Mouse (Mus musculus): Measurements from ENCODE around the gene 2410137M14Rik. TPM values are rescaled to one million over a fixed set of nuclear protein-coding genes. Genes with fewer than 3 reads are reported as not detected.
"Not testable (repeated sequence)": the region's sequence is repeated elsewhere in the genome, so short reads cannot be mapped to it uniquely, and the experiment has no call there.

Gene 2410137M14Rik
- polyA plus RNA-seq (2015; fragmentation: Nextera tagmentation; extraction: Ambion mirVana): 0.37 TPM in 1 of 2 replicates, not detected in the other

DNA sequence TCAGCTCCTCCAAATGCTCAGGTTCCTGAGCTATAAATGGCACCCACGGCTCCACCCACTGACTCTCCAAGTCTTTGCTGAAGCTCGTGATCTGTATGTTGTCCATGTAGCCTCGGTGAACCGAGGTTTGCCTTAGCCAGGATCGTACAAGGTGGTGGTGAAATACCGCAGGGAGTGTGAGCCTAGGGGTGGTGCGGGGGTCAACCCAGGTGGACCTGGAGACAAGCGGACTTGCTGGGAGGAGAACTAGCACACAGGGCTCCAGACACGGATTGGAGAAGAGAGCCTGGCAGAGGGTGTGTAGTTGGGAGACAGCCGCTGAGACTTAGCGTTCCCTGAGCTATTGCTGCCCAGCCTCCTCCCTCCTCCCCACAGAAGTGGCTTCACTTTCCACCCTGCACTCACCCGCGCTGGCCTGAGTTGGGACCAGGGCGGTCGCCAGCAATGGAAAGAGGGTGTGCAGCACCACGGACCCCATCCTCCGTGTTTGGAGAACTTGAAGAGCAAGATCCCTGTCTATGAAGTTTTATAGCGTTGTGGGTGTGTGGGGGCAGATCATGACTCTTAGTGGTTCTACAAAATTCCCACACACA is at the start of gene 2410137M14Rik:
Gene 2410137M14Rik (minus strand): TSS at position 17 of the 593 bp plus-strand sequence.
- no peak within 1 kb of the TSS for H3K4me3 ChIP-seq
- H3K4me2 ChIP-seq (replicated peaks): no peak within 1 kb of the TSS
- no peaks in the 10 kb centered on the region for H3K4me1 ChIP-seq
- no peak within 1 kb of the TSS for H3K9ac ChIP-seq (replicated peaks)
- 15% methylated on average over 18 of the region's 18 CpGs for WGBS
- H3K27ac ChIP-seq (replicated peaks): no peak within 1 kb of the TSS
- H3K27me3 ChIP-seq: 0 out of 2 replicates have a peak, but pooled peaks cover 4% of the 10 kb centered on the region
- H3K36me3 ChIP-seq: no peaks in the 10 kb centered on the region
- no peak for ATAC-seq (replicated peaks)
- H3K9me3 ChIP-seq: no peaks in the 10 kb centered on the region

GRCm38 (mm10) chr17:37029162-37029561 is 48.1 kb upstream of the 2410137M14Rik start:
- peak overlapping the region; percentile 40 for H3K4me2 ChIP-seq (replicated peaks)
- peak overlapping the region; percentile 51 for H3K4me3 ChIP-seq
- 57% methylated on average over 8 of the region's 8 CpGs for WGBS

GRCm38 (mm10) chr17:37028683-37029120 is 47.7 kb upstream of the 2410137M14Rik start:
- no peaks in the 10 kb centered on the region for H3K9me3 ChIP-seq
- H3K27me3 ChIP-seq: no peaks in the 10 kb centered on the region
- peaks cover 19% of the 10 kb centered on the region for H3K4me1 ChIP-seq
- H3K9ac ChIP-seq (replicated peaks): peak overlapping the region; percentile 53
- peak overlapping the region; percentile 99 for H3K27ac ChIP-seq (replicated peaks)
- peak overlapping the region; percentile 51 for H3K4me3 ChIP-seq
- no peaks in the 10 kb centered on the region for H3K36me3 ChIP-seq
- peak; percentile 98 for ATAC-seq (replicated peaks)
- peak overlapping the region; percentile 40 for H3K4me2 ChIP-seq (replicated peaks)
- WGBS: under 1% methylated on average over 14 of the region's 14 CpGs

More at GRCm38 (mm10) chr17:37029162-37029561, 48.1 kb upstream of the 2410137M14Rik start:
- Histone ChIP-seq H3K4me1 (peaks cover 19% of the 10 kb centered on the region), H3K27ac (replicated peaks) (peak overlapping the region; percentile 99), H3K36me3 (no peaks in the 10 kb centered on the region), H3K9me3 (no peaks in the 10 kb centered on the region), H3K9ac (replicated peaks) (peak overlapping the region; percentile 53), H3K27me3 (no peaks in the 10 kb centered on the region)
- ATAC-seq (replicated peaks): peak; percentile 32

DNA sequence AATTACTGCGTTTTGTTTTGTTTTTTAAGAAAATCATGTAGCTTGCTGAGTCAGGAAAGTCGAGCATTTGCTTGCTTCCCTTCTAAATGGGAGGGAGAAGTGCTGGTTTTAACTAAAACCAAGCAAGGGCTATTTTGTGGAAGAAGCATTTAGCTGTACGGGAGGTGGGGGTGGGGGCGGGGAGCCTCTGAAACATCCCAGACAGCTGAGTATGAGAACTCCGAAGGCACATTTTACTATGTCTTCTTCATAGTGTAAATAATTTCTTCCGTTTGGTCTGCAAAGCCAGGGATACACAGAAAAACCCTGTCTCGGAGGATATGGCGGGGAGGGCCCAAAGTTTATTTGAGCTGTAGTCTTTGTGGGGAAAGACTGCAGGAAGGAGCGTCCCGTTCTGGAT is 47.2 kb upstream of the 2410137M14Rik start:
- Histone ChIP-seq H3K36me3 (no peaks in the 10 kb centered on the region), H3K27ac (replicated peaks) (peak overlapping the region; percentile 99), H3K9me3 (no peaks in the 10 kb centered on the region), H3K4me3 (peak overlapping the region; percentile 51), H3K4me2 (replicated peaks) (peak overlapping the region; percentile 40), H3K9ac (replicated peaks) (peak overlapping the region; percentile 53), H3K27me3 (no peaks in the 10 kb centered on the region), H3K4me1 (peaks cover 19% of the 10 kb centered on the region)
- peak; percentile 30 for ATAC-seq (replicated peaks)
- 3% methylated on average over 10 of the region's 10 CpGs for WGBS

- peak overlapping the region; percentile 99 for H3K27ac ChIP-seq (replicated peaks)
- no peak for ATAC-seq (replicated peaks)
- 93% methylated on average over 4 of the region's 4 CpGs for WGBS
- H3K9ac ChIP-seq (replicated peaks): no peak overlapping the region
- H3K4me2 ChIP-seq (replicated peaks): no peak overlapping the region
- no peak overlapping the region for H3K4me3 ChIP-seq
- H3K4me1 ChIP-seq: peaks cover 19% of the 10 kb centered on the region
- H3K27me3 ChIP-seq: no peaks in the 10 kb centered on the region
- no peaks in the 10 kb centered on the region for H3K9me3 ChIP-seq
- no peaks in the 10 kb centered on the region for H3K36me3 ChIP-seq
Measured at GRCm38 (mm10) chr17:37027486-37027885, 46.4 kb upstream of the 2410137M14Rik start.

DNA sequence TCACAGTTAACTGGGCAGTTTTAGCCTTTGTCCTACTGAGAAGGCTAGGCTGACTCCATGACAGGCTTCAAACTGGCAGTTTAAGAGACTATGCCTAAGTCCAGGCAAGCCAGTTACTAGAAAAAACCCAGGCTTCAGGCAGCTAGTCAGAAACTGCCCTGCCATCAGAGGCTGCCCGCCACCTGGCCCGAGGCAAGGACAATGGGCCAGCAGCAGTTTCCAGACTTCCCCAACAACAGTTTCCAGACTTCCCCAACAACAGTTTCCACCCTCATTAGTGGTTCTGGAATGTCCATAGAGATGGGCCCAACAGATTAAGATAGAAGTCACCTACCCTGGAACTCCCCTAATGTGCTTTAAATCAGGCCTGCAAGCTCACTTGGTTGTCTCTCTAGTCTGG is 45.4 kb upstream of the 2410137M14Rik start:
- no peak overlapping the region for H3K9ac ChIP-seq (replicated peaks)
- H3K9me3 ChIP-seq: no peaks in the 10 kb centered on the region
- no peak overlapping the region for H3K4me3 ChIP-seq
- H3K27me3 ChIP-seq: no peaks in the 10 kb centered on the region
- ATAC-seq (replicated peaks): no peak
- peaks cover 19% of the 10 kb centered on the region for H3K4me1 ChIP-seq
- H3K36me3 ChIP-seq: no peaks in the 10 kb centered on the region
- no peak overlapping the region for H3K27ac ChIP-seq (replicated peaks)
- WGBS: 64% methylated on average over 2 of the region's 2 CpGs
- H3K4me2 ChIP-seq (replicated peaks): no peak overlapping the region

DNA sequence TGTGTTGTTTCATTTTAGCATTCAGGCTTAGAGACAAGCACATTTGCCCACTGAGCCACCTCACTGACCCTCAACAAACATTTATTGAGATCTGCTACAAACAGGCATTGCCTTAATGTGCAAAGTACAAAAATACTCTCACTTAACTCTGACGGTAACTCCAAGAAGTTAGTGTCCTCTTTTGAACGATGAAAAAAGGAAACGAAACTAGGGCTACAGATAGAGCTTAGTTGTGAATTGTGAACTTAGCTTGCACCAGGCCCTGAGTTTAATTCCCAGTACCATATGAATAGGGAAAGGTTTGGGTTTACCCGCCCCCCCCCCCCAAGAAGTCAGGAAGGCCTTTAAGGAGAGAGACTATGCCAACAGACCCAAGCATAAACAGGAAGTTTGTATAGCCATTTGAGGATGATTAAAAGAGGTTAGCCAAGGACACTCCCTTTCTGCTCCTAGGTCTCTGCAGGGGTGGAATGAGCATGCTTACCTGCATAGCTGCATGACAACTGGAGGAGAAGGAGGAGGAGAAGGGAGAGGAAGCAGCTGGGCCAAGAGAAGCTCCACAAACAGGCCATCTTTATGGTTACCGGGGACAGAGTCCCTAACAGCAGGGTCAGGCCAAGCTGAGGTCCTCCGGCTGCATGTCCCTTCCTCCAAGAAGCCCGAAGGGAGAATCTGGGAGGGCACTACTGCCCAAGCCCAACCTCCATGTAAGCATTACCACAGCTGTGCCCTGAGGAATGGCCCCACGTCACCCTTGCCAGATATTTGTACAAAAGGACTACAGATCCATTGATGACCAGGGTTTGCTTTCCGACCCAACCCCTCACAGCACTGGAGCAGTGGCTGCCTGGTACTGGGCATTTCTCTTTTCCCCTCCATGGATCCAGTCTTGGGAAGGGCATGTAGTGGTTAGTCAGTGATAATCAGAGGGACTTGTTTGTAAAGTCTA is 41.9 kb upstream of the 2410137M14Rik start, which contains the start of gene Mog:
Gene Mog (minus strand): TSS at position 771 of the 949 bp plus-strand sequence.
- no peaks in the 10 kb centered on the region for H3K9me3 ChIP-seq
- no peak within 1 kb of the TSS for H3K9ac ChIP-seq (replicated peaks)
- no peak for ATAC-seq (replicated peaks)
- no peak within 1 kb of the TSS for H3K4me3 ChIP-seq
- H3K27ac ChIP-seq (replicated peaks): no peak within 1 kb of the TSS
- no peaks in the 10 kb centered on the region for H3K27me3 ChIP-seq
- 75% methylated on average over 9 of the region's 9 CpGs for WGBS
- H3K4me2 ChIP-seq (replicated peaks): no peak within 1 kb of the TSS
- peaks cover 3% of the 10 kb centered on the region; the same call in 1 of the 2 replicates for H3K4me1 ChIP-seq
- no peaks in the 10 kb centered on the region for H3K36me3 ChIP-seq

DNA sequence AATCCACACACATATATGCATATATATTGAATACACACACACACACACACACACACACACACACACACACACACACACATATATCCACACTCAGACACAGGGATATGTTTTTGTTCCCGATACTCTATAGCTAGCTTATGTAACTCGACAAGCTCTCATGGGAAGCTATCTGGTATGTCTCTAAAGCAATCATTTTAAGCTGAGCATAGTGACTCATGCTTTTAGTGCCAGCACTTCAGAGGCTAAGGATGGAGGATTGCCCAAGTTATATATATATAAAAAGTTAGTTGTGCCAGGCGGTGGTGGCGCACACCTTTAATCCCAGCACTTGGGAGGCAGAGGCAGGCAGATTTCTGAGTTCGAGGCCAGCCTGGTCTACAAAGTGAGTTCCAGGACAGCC is 38.2 kb upstream of the 2410137M14Rik start:
- ATAC-seq (replicated peaks): not testable (repeated sequence)

DNA sequence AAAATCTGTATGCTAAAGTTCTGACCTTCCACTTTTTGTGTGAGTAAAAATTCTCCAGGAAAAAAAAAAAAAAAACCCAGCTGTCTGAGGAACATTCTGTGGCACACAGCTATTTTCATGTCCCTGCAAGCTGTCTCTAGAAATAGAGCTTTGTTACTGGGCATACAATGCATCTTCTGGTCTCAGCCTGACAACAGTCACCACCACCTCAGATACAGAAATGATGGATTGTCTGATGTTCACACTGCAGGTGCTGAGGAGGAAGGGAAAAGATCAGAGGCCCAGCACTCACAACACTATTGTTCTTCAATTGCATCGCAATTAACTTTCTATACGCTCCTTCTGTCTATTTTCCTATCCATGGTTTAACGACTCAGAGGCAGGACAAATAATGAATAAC is 37.3 kb upstream of the 2410137M14Rik start:
- 38% methylated on average over 3 of the region's 3 CpGs for WGBS

More for the DNA sequence above, 38.2 kb upstream of the 2410137M14Rik start:
- not testable (repeated sequence) for H3K27ac ChIP-seq (replicated peaks); H3K36me3 ChIP-seq; H3K9ac ChIP-seq (replicated peaks); H3K4me2 ChIP-seq (replicated peaks); H3K9me3 ChIP-seq; H3K27me3 ChIP-seq; H3K4me3 ChIP-seq; H3K4me1 ChIP-seq
- whole genome bisulfite sequencing: 95% methylated on average over 5 of the region's 5 CpGs

GRCm38 (mm10) chr17:37016333-37016732 is 35.3 kb upstream of the 2410137M14Rik start:
- no peaks in the 10 kb centered on the region for H3K9me3 ChIP-seq
- no peaks in the 10 kb centered on the region for H3K27me3 ChIP-seq
- no peak overlapping the region for H3K27ac ChIP-seq (replicated peaks)
- no peak overlapping the region for H3K9ac ChIP-seq (replicated peaks)
- no peak overlapping the region for H3K4me2 ChIP-seq (replicated peaks)
- H3K4me3 ChIP-seq: no peak overlapping the region
- ATAC-seq (replicated peaks): no peak
- peaks cover 4% of the 10 kb centered on the region for H3K36me3 ChIP-seq
- H3K4me1 ChIP-seq: peaks cover 4% of the 10 kb centered on the region; the same call in 1 of the 2 replicates

More for the DNA sequence above, 37.3 kb upstream of the 2410137M14Rik start:
- Histone ChIP-seq H3K36me3 (no peaks in the 10 kb centered on the region), H3K9me3 (no peaks in the 10 kb centered on the region), H3K4me2 (replicated peaks) (no peak overlapping the region), H3K27ac (replicated peaks) (0 out of 2 replicates have a peak overlapping the region, but pooled peaks have one; percentile 11), H3K4me1 (no peaks in the 10 kb centered on the region), H3K9ac (replicated peaks) (no peak overlapping the region), H3K4me3 (no peak overlapping the region), H3K27me3 (no peaks in the 10 kb centered on the region)
- no peak for ATAC-seq (replicated peaks)

GRCm38 (mm10) chr17:37012141-37012540 is 31.1 kb upstream of the 2410137M14Rik start:
- Histone ChIP-seq H3K4me2 (replicated peaks) (no peak overlapping the region), H3K4me1 (peaks cover 14% of the 10 kb centered on the region), H3K9ac (replicated peaks) (no peak overlapping the region), H3K9me3 (no peaks in the 10 kb centered on the region), H3K36me3 (peaks cover 44% of the 10 kb centered on the region), H3K27me3 (no peaks in the 10 kb centered on the region), H3K4me3 (no peak overlapping the region), H3K27ac (replicated peaks) (no peak overlapping the region)
- 0 out of 2 replicates have a peak, but pooled peaks have one; percentile 7 for ATAC-seq (replicated peaks)
- WGBS: 87% methylated on average over 5 of the region's 5 CpGs

DNA sequence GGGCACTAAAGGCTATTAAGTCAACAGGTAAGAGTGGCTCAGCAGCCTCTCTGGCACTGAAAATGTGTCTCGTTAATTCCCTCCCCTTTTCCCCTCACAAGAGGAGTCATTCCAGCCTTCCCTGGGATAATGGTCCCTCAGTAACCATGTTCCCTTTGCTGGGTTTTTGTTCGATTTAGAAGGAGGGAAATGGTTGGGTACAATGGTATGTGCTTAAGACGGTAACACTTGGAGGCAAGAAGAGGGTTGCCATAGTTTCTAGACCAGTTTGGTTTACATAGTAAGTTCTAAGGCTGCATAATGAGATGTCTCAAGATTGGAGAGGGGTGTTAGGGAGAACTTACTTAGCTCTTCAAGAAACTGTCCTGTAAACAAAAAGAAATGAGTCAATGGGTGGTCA is 30.7 kb upstream of the 2410137M14Rik start:
- Histone ChIP-seq H3K9me3 (no peaks in the 10 kb centered on the region), H3K4me2 (replicated peaks) (no peak overlapping the region), H3K36me3 (peaks cover 48% of the 10 kb centered on the region)

More for the DNA sequence above, 30.7 kb upstream of the 2410137M14Rik start:
- 53% methylated on average over 3 of the region's 3 CpGs for WGBS
- peak; percentile 27; the same call in 1 of the 2 replicates for ATAC-seq (replicated peaks)
- H3K4me3 ChIP-seq: no peak overlapping the region
- no peak overlapping the region for H3K27ac ChIP-seq (replicated peaks)
- no peak overlapping the region for H3K9ac ChIP-seq (replicated peaks)
- H3K27me3 ChIP-seq: no peaks in the 10 kb centered on the region
- H3K4me1 ChIP-seq: peaks cover 18% of the 10 kb centered on the region

All from forebrain, embryonic 15.5 days (tissue).